Mouse (Mus musculus) heart, postnatal 10 days (tissue): ENCODE measurements around the gene Tpk1. TPM values are rescaled to one million over a fixed set of nuclear protein-coding genes. Genes with fewer than 3 reads are reported as not detected.
A peak's percentile ranks its signal among the peaks of the same experiment; 100 is the strongest.

ENCODE experiments used
- DNase-seq, 2 experiments: peaks; one replicate each; pipeline ENCODE4 v3.0.0; 2021
- intact Hi-C: fragments of 180-260 bp; cut with DNase I; formaldehyde crosslinking; loops from one replicate; pipeline ENCODE4 v1.15.1; 2025
- total RNA-seq, 2 experiments: library from RNA; stranded (reverse); gene quantifications; 2 replicates each; pipeline ENCODE4 v1.2.3; 2021

The Tpk1 gene
- 1 to 10 TPM; 4.8 to 5.4 TPM for total RNA-seq

- DNase-seq = peak; percentile 94 to 95
- intact Hi-C loops = loop anchor here (5.0 to 10.0 kb wide), 3 partner anchors 119 to 391 kb away; no protein-coding TSS in a partner anchor
Measured at GRCm38 (mm10) chr6:43665677-43666546, at the start of gene Tpk1. Gene Tpk1, minus strand, starts transcription at chr6:43666278.

GRCm38 (mm10) chr6:43702810-43703614 is 36.9 kb upstream of the Tpk1 start:
- DNase-seq = no peak
- intact Hi-C loops = no loop called here

GRCm38 (mm10) chr6:43691863-43692262 is 25.8 kb upstream of the Tpk1 start:
- intact Hi-C loops = no loop called here
- no peak for DNase-seq

- DNase-seq = peak; percentile 11 to 36
- intact Hi-C loops = loop anchor here (2.0 kb wide), 1 partner anchor 1341 kb away; no protein-coding TSS in a partner anchor
Measured at GRCm38 (mm10) chr6:43685985-43686384, 19.9 kb upstream of the Tpk1 start.

- intact Hi-C loops = no loop called here
- DNase-seq = no peak
Measured at GRCm38 (mm10) chr6:43682535-43682934, 16.5 kb upstream of the Tpk1 start.

- DNase-seq = no peak
- intact Hi-C loops = no loop called here
Measured at GRCm38 (mm10) chr6:43678689-43679212, 12.7 kb upstream of the Tpk1 start.

- intact Hi-C loops = no loop called here
- DNase-seq = no peak
Measured at GRCm38 (mm10) chr6:43677566-43677965, 11.5 kb upstream of the Tpk1 start.

- intact Hi-C loops = no loop called here
- DNase-seq = no peak
Measured at GRCm38 (mm10) chr6:43676139-43676538, 10.1 kb upstream of the Tpk1 start.

- intact Hi-C loops = no loop called here
- no peak for DNase-seq
Measured at GRCm38 (mm10) chr6:43674986-43675760, 9.1 kb upstream of the Tpk1 start.

GRCm38 (mm10) chr6:43670939-43671338 is 4.9 kb upstream of the Tpk1 start:
- intact Hi-C loops = no loop called here
- no peak for DNase-seq

GRCm38 (mm10) chr6:43667681-43668080 is 1.6 kb upstream of the Tpk1 start:
- DNase-seq = no peak
- intact Hi-C loops = loop anchor here (5.0 to 10.0 kb wide), 3 partner anchors 120 to 393 kb away; no protein-coding TSS in a partner anchor

GRCm38 (mm10) chr6:43666611-43667400 is 728 bp upstream of the Tpk1 start:
- intact Hi-C loops = loop anchor here (5.0 to 10.0 kb wide), 3 partner anchors 120 to 392 kb away; no protein-coding TSS in a partner anchor
- no peak for DNase-seq

- DNase-seq = no peak
- intact Hi-C loops = loop anchor here (10.0 kb wide), 1 partner anchor 387 kb away; no protein-coding TSS in a partner anchor
Measured at GRCm38 (mm10) chr6:43661822-43662221, 4.3 kb downstream of the Tpk1 start.

- no peak for DNase-seq
- intact Hi-C loops = no loop called here
Measured at GRCm38 (mm10) chr6:43658290-43658689, 7.8 kb downstream of the Tpk1 start.

- DNase-seq = no peak
- intact Hi-C loops = no loop called here
Measured at GRCm38 (mm10) chr6:43657845-43658244, 8.2 kb downstream of the Tpk1 start.

GRCm38 (mm10) chr6:43654876-43655456 is 11.1 kb downstream of the Tpk1 start:
- DNase-seq = no peak
- intact Hi-C loops = no loop called here

- DNase-seq = peak; percentile 26 to 39
- intact Hi-C loops = no loop called here
Measured at GRCm38 (mm10) chr6:43649516-43649915, 16.6 kb downstream of the Tpk1 start.

GRCm38 (mm10) chr6:43645674-43646073 is 20.4 kb downstream of the Tpk1 start:
- DNase-seq = no peak
- intact Hi-C loops = no loop called here

- intact Hi-C loops = no loop called here
- DNase-seq = no peak
Measured at GRCm38 (mm10) chr6:43645105-43645504, 21.0 kb downstream of the Tpk1 start.
